Mouse (Mus musculus) naive thymus-derived CD4-positive, alpha-beta T cell, adult 2 months (primary cell): ENCODE results near the gene Aaed1.
A peak's percentile ranks its signal among the peaks of the same experiment; 100 is the strongest.

Experiments
- DNase-seq: peaks from one replicate; pipeline ENCODE4 v3.0.0-alpha.2; 2011; ENCODE audit warnings: low read depth

The Aaed1 gene

GRCm38 (mm10) chr13:64312024-64312915 is at the start of gene Aaed1:
Gene Aaed1, minus strand, starts transcription at chr13:64312710.
- DNase-seq = peak; percentile 86

GRCm38 (mm10) chr13:64362139-64362538 is 49.6 kb upstream of the Aaed1 start:
- DNase-seq = no peak

GRCm38 (mm10) chr13:64361020-64361419 is 48.5 kb upstream of the Aaed1 start:
- DNase-seq = no peak

GRCm38 (mm10) chr13:64359702-64360101 is 47.2 kb upstream of the Aaed1 start:
- no peak for DNase-seq

- DNase-seq = no peak
Measured at GRCm38 (mm10) chr13:64358476-64358875, 46.0 kb upstream of the Aaed1 start.

- DNase-seq = no peak
Measured at GRCm38 (mm10) chr13:64357389-64357788, 44.9 kb upstream of the Aaed1 start.

- DNase-seq = no peak
Measured at GRCm38 (mm10) chr13:64349474-64349873, 37.0 kb upstream of the Aaed1 start.

GRCm38 (mm10) chr13:64344082-64344501 is 31.6 kb upstream of the Aaed1 start:
- DNase-seq = no peak

GRCm38 (mm10) chr13:64343598-64343997 is 31.1 kb upstream of the Aaed1 start:
- no peak for DNase-seq

- no peak for DNase-seq
Measured at GRCm38 (mm10) chr13:64335546-64336132, 23.1 kb upstream of the Aaed1 start.

GRCm38 (mm10) chr13:64333102-64333501 is 20.6 kb upstream of the Aaed1 start:
- DNase-seq = no peak

GRCm38 (mm10) chr13:64332321-64332720 is 19.8 kb upstream of the Aaed1 start:
- no peak for DNase-seq

- DNase-seq = no peak
Measured at GRCm38 (mm10) chr13:64322561-64323281, 10.2 kb upstream of the Aaed1 start.

GRCm38 (mm10) chr13:64320334-64320733 is 7.8 kb upstream of the Aaed1 start:
- no peak for DNase-seq

GRCm38 (mm10) chr13:64319782-64320181 is 7.3 kb upstream of the Aaed1 start:
- no peak for DNase-seq

- DNase-seq = no peak
Measured at GRCm38 (mm10) chr13:64318355-64318754, 5.8 kb upstream of the Aaed1 start.

GRCm38 (mm10) chr13:64315483-64316050 is 3.1 kb upstream of the Aaed1 start:
- peak; percentile 80 for DNase-seq

GRCm38 (mm10) chr13:64314041-64314440 is 1.5 kb upstream of the Aaed1 start:
- DNase-seq = no peak

GRCm38 (mm10) chr13:64312916-64313289 is 393 bp upstream of the Aaed1 start:
- no peak for DNase-seq

GRCm38 (mm10) chr13:64311266-64311665 is 1.2 kb downstream of the Aaed1 start:
- no peak for DNase-seq

GRCm38 (mm10) chr13:64310585-64310984 is 1.9 kb downstream of the Aaed1 start:
- DNase-seq = no peak

GRCm38 (mm10) chr13:64309842-64310241 is 2.7 kb downstream of the Aaed1 start:
- no peak for DNase-seq
